24 mouse cellular contexts compared by ENCODE assay signal in the genomic region with DNA sequence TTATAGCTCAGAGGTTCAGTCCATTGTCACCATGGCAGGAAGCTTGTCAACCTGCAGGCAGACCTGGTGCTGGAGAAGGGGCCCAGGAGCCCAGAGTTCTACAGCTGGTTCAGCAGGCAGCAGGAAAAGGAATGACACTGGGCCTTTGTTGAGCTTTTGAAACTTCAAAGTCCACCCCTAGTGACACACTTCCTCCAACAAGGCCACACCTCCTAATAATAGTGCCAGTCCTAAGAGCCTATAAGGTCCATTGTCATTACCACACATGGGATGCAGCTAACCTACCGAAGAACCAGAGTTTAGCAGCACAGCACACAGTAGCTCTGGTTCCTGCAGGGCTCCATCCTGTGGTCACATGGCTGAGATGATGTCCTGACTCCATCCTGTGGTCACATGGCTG. TPM values are rescaled to one million over a fixed set of nuclear protein-coding genes. Genes with fewer than 3 reads are reported as not detected.
DNase-seq lines count a peak whose midpoint lies in the region; ATAC-seq and TF ChIP-seq lines count a peak whose summit lies in the region.
"Had no signal": no experiment of that assay in that cellular context is flagged by ENCODE, and none has a peak within 500 bp of the region (broad histone marks: within the 10 kb centered on the region; RNA-seq: fewer than 3 reads in every experiment).

No protein-coding gene starts in this region.

- TF ChIP-seq CTCF in liver, postnatal 0 days (IDR thresholded peaks at IDR 0.05; ENCODE audit: low read depth) = no peak
- TF ChIP-seq CTCF in intestine, postnatal 0 days (IDR thresholded peaks at IDR 0.05; ENCODE audit: low read depth) = 0 out of 2 replicates have a peak, but pooled peaks have one; percentile 20

- H3K4me1 ChIP-seq in liver, postnatal 0 days (ENCODE audit: insufficient read depth) = peaks cover 4% of the 10 kb centered on the region; the same call in 1 of the 2 replicates
- 0 out of 2 replicates have a peak, but pooled peaks cover 5% of the 10 kb centered on the region for H3K4me1 ChIP-seq in intestine, embryonic 15.5 days (replicated peaks)
- H3K4me1 ChIP-seq in intestine, postnatal 0 days (replicated peaks; ENCODE audit: control insufficient read depth, insufficient read depth, low read length) = 0 out of 2 replicates have a peak, but pooled peaks cover 11% of the 10 kb centered on the region
- H3K4me1 ChIP-seq: embryonic facial prominence, embryonic 12.5 days had no signal

- WGBS in liver, postnatal 0 days (ENCODE audit: insufficient replicate concordance) = 55% methylated on average over 1 of the region's 1 CpGs
- 83% methylated on average over 1 of the region's 1 CpGs for WGBS in intestine, embryonic 15.5 days
- WGBS in intestine, postnatal 0 days = 46% methylated on average over 1 of the region's 1 CpGs

- H3K36me3 ChIP-seq in liver, postnatal 0 days (replicated peaks; ENCODE audit: insufficient read depth, low read length) = no peaks in the 10 kb centered on the region
- H3K36me3 ChIP-seq in intestine, embryonic 15.5 days = no peaks in the 10 kb centered on the region
- H3K36me3 ChIP-seq in intestine, postnatal 0 days (ENCODE audit: control insufficient read depth, insufficient read depth) = no peaks in the 10 kb centered on the region
- H3K36me3 ChIP-seq: embryonic facial prominence, embryonic 12.5 days; embryonic facial prominence, embryonic 15.5 days; heart, embryonic 13.5 days had no signal

- TF ChIP-seq EP300 in liver, postnatal 0 days (IDR thresholded peaks at IDR 0.05; ENCODE audit: low read depth) = no peak

- no peaks in the 10 kb centered on the region for H3K9me3 ChIP-seq in liver, postnatal 0 days (ENCODE audit: low read length)
- no peaks in the 10 kb centered on the region for H3K9me3 ChIP-seq in intestine, embryonic 15.5 days
- no peaks in the 10 kb centered on the region for H3K9me3 ChIP-seq in intestine, postnatal 0 days (ENCODE audit: control insufficient read depth)
- H3K9me3 ChIP-seq: embryonic facial prominence, embryonic 12.5 days; embryonic facial prominence, embryonic 15.5 days; heart, embryonic 13.5 days had no signal

- H3K4me2 ChIP-seq in liver, postnatal 0 days (ENCODE audit: low read depth, low read length) = no peak overlapping the region
- H3K4me2 ChIP-seq in intestine, embryonic 15.5 days (replicated peaks) = no peak overlapping the region
- no peak overlapping the region for H3K4me2 ChIP-seq in intestine, postnatal 0 days (replicated peaks; ENCODE audit: low read depth)
- H3K4me2 ChIP-seq: embryonic facial prominence, embryonic 12.5 days; embryonic facial prominence, embryonic 15.5 days; heart, embryonic 13.5 days; hindbrain, embryonic 14.5 days had no signal

- ATAC-seq in liver, postnatal 0 days = 0 out of 2 replicates have a peak, but pooled peaks have one; percentile 12
- 0 out of 2 replicates have a peak, but pooled peaks have one; percentile 61 for ATAC-seq in intestine, embryonic 15.5 days
- peak; percentile 88 for ATAC-seq in intestine, postnatal 0 days
- no peak for ATAC-seq in activated CD4-positive, CD25-positive, alpha-beta regulatory T cell, adult 4 months
- ATAC-seq: CD4-positive, CD25-positive, alpha-beta regulatory T cell, adult 4 months; forebrain, embryonic 14.5 days; hindbrain, postnatal 0 days; inflammation-experienced regulatory T-cells, adult 6 months had no signal

- H3K9ac ChIP-seq in liver, postnatal 0 days (replicated peaks) = no peak overlapping the region
- no peak overlapping the region for H3K9ac ChIP-seq in intestine, embryonic 15.5 days
- H3K9ac ChIP-seq in intestine, postnatal 0 days (ENCODE audit: low read depth, low read length) = no peak overlapping the region
- H3K9ac ChIP-seq: embryonic facial prominence, embryonic 12.5 days; embryonic facial prominence, embryonic 15.5 days; forebrain, postnatal 0 days; heart, embryonic 13.5 days; hindbrain, embryonic 14.5 days had no signal

- no peak overlapping the region for H3K4me3 ChIP-seq in liver, postnatal 0 days (ENCODE audit: low read depth, low read length)
- no peak overlapping the region for H3K4me3 ChIP-seq in intestine, embryonic 15.5 days (replicated peaks)
- H3K4me3 ChIP-seq in intestine, postnatal 0 days (ENCODE audit: low read depth, low read length) = no peak overlapping the region
- H3K4me3 ChIP-seq: embryonic facial prominence, embryonic 12.5 days; embryonic facial prominence, embryonic 15.5 days; gastrocnemius, adult 2 months; heart, embryonic 13.5 days had no signal

- H3K27ac ChIP-seq in liver, postnatal 0 days (ENCODE audit: low read depth) = no peak overlapping the region
- no peak overlapping the region for H3K27ac ChIP-seq in intestine, embryonic 15.5 days
- H3K27ac ChIP-seq in intestine, postnatal 0 days (ENCODE audit: low read depth, low read length) = peak overlapping the region; percentile 62; the same call in 1 of the 2 replicates
- H3K27ac ChIP-seq: embryonic facial prominence, embryonic 12.5 days; embryonic facial prominence, embryonic 15.5 days; gastrocnemius, adult 2 months; heart, embryonic 13.5 days; hindbrain, embryonic 14.5 days; hindbrain, postnatal 0 days had no signal

- H3K27me3 ChIP-seq in liver, postnatal 0 days (ENCODE audit: insufficient read depth, low read length) = no peaks in the 10 kb centered on the region
- H3K27me3 ChIP-seq in intestine, embryonic 15.5 days (replicated peaks) = no peaks in the 10 kb centered on the region
- H3K27me3 ChIP-seq in intestine, postnatal 0 days (replicated peaks; ENCODE audit: control insufficient read depth, insufficient read depth, low read length) = no peaks in the 10 kb centered on the region
- H3K27me3 ChIP-seq: embryonic facial prominence, embryonic 12.5 days; embryonic facial prominence, embryonic 15.5 days; heart, embryonic 13.5 days had no signal

- peak; percentile 38 for DNase-seq in cerebellum, adult 9-11 months
- no peak for DNase-seq in cerebellum, adult 18-20 months
- DNase-seq in liver, postnatal 0 days = no peak
- no peak for DNase-seq in liver
- DNase-seq in layer of hippocampus, adult 18-20 months (ENCODE audit: low spot score in 2 of 2) = no peak
- DNase-seq: adrenal gland, postnatal 10 days; adrenal gland, postnatal 36 days; gastrocnemius, adult 2 months; gastrocnemius, postnatal 25 days; heart, postnatal 14 days; heart, postnatal 4 days; kidney, adult 2 months had no signal

RNA-seq across cellular contexts. Expression of a gene that starts 13.3 kb away (rescaled TPM):
- polyA plus RNA-seq in liver, postnatal 0 days (2015; fragmentation: Nextera tagmentation; extraction: Ambion mirVana) = 10.8 and 12.4 TPM in 2 replicates
- polyA plus RNA-seq in intestine, embryonic 15.5 days (2015; fragmentation: Nextera tagmentation; extraction: Ambion mirVana) = 19.7 and 20.8 TPM in 2 replicates
- polyA plus RNA-seq in intestine, postnatal 0 days (2015; fragmentation: Nextera tagmentation; extraction: Ambion mirVana) = 19.6 and 24.3 TPM in 2 replicates
- polyA plus RNA-seq in activated CD4-positive, CD25-positive, alpha-beta regulatory T cell, adult 4 months (2017; shearing (Covaris generic)) = 1 to 10 TPM; 5.6 to 6.3 TPM
- 10 to 100 TPM; 17.8 to 22.4 TPM for total RNA-seq in layer of hippocampus, adult 18-20 months (2021)
